Mouse (Mus musculus) limb, embryonic 14.5 days (tissue): Measurements from ENCODE around the gene Bmp7. TPM values are rescaled to one million over a fixed set of nuclear protein-coding genes. Genes with fewer than 3 reads are reported as not detected.
A peak's percentile ranks its signal among the peaks of the same experiment; 100 is the strongest.

Experiments
- ATAC-seq: fragments of 200-750 bp; cut with Nextera tagmentation; 2 replicates; pipeline ENCODE4 v1.8.0; 2017; ENCODE audit warnings: low read depth, moderate number of reproducible peaks, moderate TSS enrichment; ENCODE audit not compliant: low FRiP score
- DNase-seq: peaks from one replicate; pipeline ENCODE4 v3.0.0-alpha.2; 2015; ENCODE audit warnings: low spot score
- H3K27ac ChIP-seq: fragments of 300-500 bp; sonication (generic); replicated peaks from 2 replicates; pipeline ENCODE4 v1.5.1; 2014; ENCODE audit warnings: low read depth, mild to moderate bottlenecking, low read length, moderate library complexity, mixed read lengths
- H3K27me3 ChIP-seq: fragments of 300-500 bp; sonication (generic); 2 replicates; pipeline ENCODE4 v1.6.1; 2014; ENCODE audit warnings: low read length, mixed read lengths; ENCODE audit not compliant: control insufficient read depth, insufficient read depth
- H3K36me3 ChIP-seq: fragments of 300-500 bp; sonication (generic); 2 replicates; pipeline ENCODE4 v1.6.1; 2014; ENCODE audit warnings: mild to moderate bottlenecking, low read length, moderate library complexity, mixed read lengths; ENCODE audit not compliant: control insufficient read depth, insufficient read depth
- H3K4me1 ChIP-seq: fragments of 300-500 bp; sonication (generic); 2 replicates; pipeline ENCODE4 v1.6.1; 2014; ENCODE audit warnings: antibody characterized with exemption, low read length, mixed read lengths; ENCODE audit not compliant: control insufficient read depth, insufficient read depth
- H3K4me2 ChIP-seq: fragments of 300-500 bp; sonication (generic); replicated peaks from 2 replicates; pipeline ENCODE4 v1.6.1; 2014; ENCODE audit warnings: low read depth, mild to moderate bottlenecking, low read length, moderate library complexity; ENCODE audit not compliant: severe bottlenecking
- H3K4me3 ChIP-seq: fragments of 300-500 bp; sonication (generic); replicated peaks from 2 replicates; pipeline ENCODE4 v1.5.1; 2014; ENCODE audit warnings: low read length
- H3K9ac ChIP-seq: fragments of 300-500 bp; sonication (generic); 2 replicates; pipeline ENCODE4 v1.6.1; 2014; ENCODE audit warnings: mild to moderate bottlenecking, low read depth, low read length, moderate library complexity; ENCODE audit not compliant: severe bottlenecking
- H3K9me3 ChIP-seq: fragments of 300-500 bp; sonication (generic); 2 replicates; pipeline ENCODE4 v1.6.1; 2016; ENCODE audit warnings: low read length; ENCODE audit not compliant: control insufficient read depth
- POLR2A ChIP-seq: fragments of 200-500 bp; IDR thresholded peaks from 2 replicates; pipeline ENCODE4 v1.8.0; 2012; ENCODE audit warnings: inconsistent platforms, mild to moderate bottlenecking, moderate library complexity, borderline replicate concordance; ENCODE audit not compliant: insufficient read depth, insufficient read length; ENCODE audit errors: extremely low read depth
- WGBS: fragments of 180-500 bp; shearing (Covaris S2); extraction: QIAGEN DNeasy Blood & Tissue Kit; methylation state at CpG from one replicate; pipeline ENCODE4 v1.1.7; 2014; 5-methylcytosine and 5-hydroxymethylcytosine counted together
- microRNA-seq: library from miRNA; unstranded; fragments of <30 nt; microRNA quantifications from one replicate; pipeline ENCODE4, GENCODE M21; 2016
- polyA plus RNA-seq, 2 experiments: library from polyadenylated mRNA; depleted of rRNA in 1 of 2; stranded (reverse) in 1 of 2; unstranded in 1 of 2; fragments of >200 nt; fragmentation: Nextera tagmentation in 1 of 2; extraction: Ambion mirVana in 1 of 2; gene quantifications; 2 replicates each; pipeline versions ENCODE4 v1.2.1 to v1.2.3; 2012 to 2014

Bmp7 gene
- polyA plus RNA-seq, 2 experiments: 28.6 to 41.9 TPM

- H3K9me3 ChIP-seq: no peaks in the 10 kb centered on the region
- TF ChIP-seq POLR2A: no peak
- H3K36me3 ChIP-seq: no peaks in the 10 kb centered on the region
- WGBS: 32% methylated on average over 5 of the region's 5 CpGs
- DNase-seq (no peak), ATAC-seq (no peak)
- peaks cover 19% of the 10 kb centered on the region for H3K4me1 ChIP-seq
- H3K4me3 ChIP-seq: no peak overlapping the region
- H3K9ac ChIP-seq: no peak overlapping the region
- H3K27me3 ChIP-seq: 0 out of 2 replicates have a peak, but pooled peaks cover 3% of the 10 kb centered on the region
- H3K4me2 ChIP-seq: no peak overlapping the region
- no peak overlapping the region for H3K27ac ChIP-seq
Observed at GRCm38 (mm10) chr2:172828229-172828628, 111.9 kb downstream of the Bmp7 start.

- TF ChIP-seq POLR2A: no peak
- DNase-seq: no peak
- H3K27ac ChIP-seq: no peak overlapping the region
- H3K27me3 ChIP-seq: 0 out of 2 replicates have a peak, but pooled peaks cover 4% of the 10 kb centered on the region
- H3K36me3 ChIP-seq: no peaks in the 10 kb centered on the region
- H3K4me3 ChIP-seq: no peak overlapping the region
- no peak overlapping the region for H3K4me2 ChIP-seq
- H3K4me1 ChIP-seq: peaks cover 16% of the 10 kb centered on the region
- H3K9ac ChIP-seq: no peak overlapping the region
- H3K9me3 ChIP-seq: no peaks in the 10 kb centered on the region
- WGBS: 57% methylated on average over 7 of the region's 7 CpGs
- ATAC-seq: no peak
Observed at GRCm38 (mm10) chr2:172827564-172827963, 112.6 kb downstream of the Bmp7 start.

GRCm38 (mm10) chr2:172825785-172826145, 114.4 kb downstream of the Bmp7 start:
- Histone ChIP-seq H3K9ac (no peak overlapping the region), H3K4me3 (no peak overlapping the region), H3K27ac (no peak overlapping the region), H3K9me3 (no peaks in the 10 kb centered on the region), H3K36me3 (no peaks in the 10 kb centered on the region), H3K4me1 (peaks cover 16% of the 10 kb centered on the region), H3K27me3 (0 out of 2 replicates have a peak, but pooled peaks cover 4% of the 10 kb centered on the region), H3K4me2 (no peak overlapping the region)
- WGBS: 89% methylated on average over 11 of the region's 11 CpGs
- ATAC-seq (no peak), DNase-seq (no peak)
- TF ChIP-seq POLR2A: no peak

GRCm38 (mm10) chr2:172824906-172825784, 115.0 kb downstream of the Bmp7 start:
- Histone ChIP-seq H3K27ac (no peak overlapping the region), H3K9ac (no peak overlapping the region)

DNA sequence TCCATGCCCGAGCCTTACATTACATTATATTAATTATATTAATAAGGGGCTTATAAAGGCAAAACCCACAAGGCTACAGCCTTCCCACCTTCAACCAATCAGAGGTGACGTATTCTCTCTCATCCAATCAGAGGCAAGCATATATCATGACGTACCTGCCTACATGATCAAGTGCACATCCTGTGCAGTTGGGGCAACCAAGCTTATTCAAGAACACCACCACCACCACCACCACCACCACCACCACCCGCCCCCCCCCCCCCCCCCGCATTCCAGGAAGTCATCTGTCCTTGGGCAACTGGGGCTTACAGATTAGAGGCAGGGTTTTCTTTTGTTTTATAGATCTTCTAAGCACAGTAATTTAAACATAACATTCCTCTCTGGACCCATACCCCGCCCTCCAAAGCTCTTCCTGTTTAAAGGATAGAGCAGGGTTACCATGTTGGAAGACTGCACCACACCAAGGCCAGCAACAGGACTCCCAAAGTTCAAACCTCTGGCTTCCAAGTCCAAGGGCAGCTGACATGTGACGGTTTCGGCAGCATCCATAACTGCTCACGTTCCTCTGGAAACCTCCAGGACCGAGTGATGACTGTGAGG, 121.4 kb downstream of the Bmp7 start:
- no peak for TF ChIP-seq POLR2A
- Histone ChIP-seq H3K4me3 (no peak overlapping the region), H3K4me1 (peaks cover 6% of the 10 kb centered on the region; the same call in 1 of the 2 replicates), H3K9ac (no peak overlapping the region), H3K27me3 (0 out of 2 replicates have a peak, but pooled peaks cover 4% of the 10 kb centered on the region), H3K9me3 (no peaks in the 10 kb centered on the region), H3K4me2 (no peak overlapping the region), H3K36me3 (no peaks in the 10 kb centered on the region), H3K27ac (no peak overlapping the region)
- no peak for DNase-seq
- WGBS: 90% methylated on average over 8 of the region's 10 CpGs
- no peak for ATAC-seq

More at GRCm38 (mm10) chr2:172824906-172825784, 115.0 kb downstream of the Bmp7 start:
- Histone ChIP-seq H3K4me1 (peaks cover 16% of the 10 kb centered on the region), H3K4me3 (0 out of 2 replicates have a peak overlapping the region, but pooled peaks have one; percentile 15), H3K9me3 (no peaks in the 10 kb centered on the region), H3K27me3 (0 out of 2 replicates have a peak, but pooled peaks cover 4% of the 10 kb centered on the region), H3K4me2 (peak overlapping the region; percentile 42), H3K36me3 (no peaks in the 10 kb centered on the region)
- peak; percentile 83 for ATAC-seq
- DNase-seq: peak; percentile 76
- no peak for TF ChIP-seq POLR2A
- WGBS: 14% methylated on average over 43 of the region's 43 CpGs

Small RNAs within 50 kb of the gene (microRNA-seq; reads per million reads assigned to microRNA genes)
- not detected for gene Gm22773

Other genes with a start within 250 kb of the Bmp7 start
- gene Spo11, start 37.4 kb upstream of the Bmp7 start, polyA plus RNA-seq (2012; rRNA removed): 3.2 TPM in 2 replicates
- gene Spo11, start 37.4 kb upstream of the Bmp7 start, polyA plus RNA-seq (2014; fragmentation: Nextera tagmentation; extraction: Ambion mirVana): 2.2 and 2.5 TPM in 2 replicates
- gene Rae1, start 59.8 kb upstream of the Bmp7 start, polyA plus RNA-seq (2012; rRNA removed): 123 and 129 TPM in 2 replicates
- gene Rae1, start 59.8 kb upstream of the Bmp7 start, polyA plus RNA-seq (2014; fragmentation: Nextera tagmentation; extraction: Ambion mirVana): 130 TPM in 2 replicates
- 63.5 and 99.1 TPM in 2 replicates for gene Rbm38, start 80.2 kb upstream of the Bmp7 start, polyA plus RNA-seq (2012; rRNA removed)
- 31.0 and 32.3 TPM in 2 replicates for gene Rbm38, start 80.2 kb upstream of the Bmp7 start, polyA plus RNA-seq (2014; fragmentation: Nextera tagmentation; extraction: Ambion mirVana)
- 0.04 TPM in 1 of 2 replicates, not detected in the other for gene Ctcfl, start 179.2 kb upstream of the Bmp7 start, polyA plus RNA-seq (2012; rRNA removed)
- gene Ctcfl, start 179.2 kb upstream of the Bmp7 start, polyA plus RNA-seq (2014; fragmentation: Nextera tagmentation; extraction: Ambion mirVana): not detected in 2 replicates
- gene Pck1, start 212.7 kb upstream of the Bmp7 start, polyA plus RNA-seq (2012; rRNA removed): 0.03 and 0.04 TPM in 2 replicates
- gene Pck1, start 212.7 kb upstream of the Bmp7 start, polyA plus RNA-seq (2014; fragmentation: Nextera tagmentation; extraction: Ambion mirVana): not detected in 2 replicates